Comparison of ENCODE assay signal across 9 mouse cellular contexts in genomic region chr13:43262114-43262739, GRCm38 (mm10). TPM values are rescaled to one million over a fixed set of nuclear protein-coding genes. Genes with fewer than 3 reads are reported as not detected.
DNase-seq lines count a peak whose midpoint lies in the region; ATAC-seq lines count a peak whose summit lies in the region.
"Had no signal": no experiment of that assay in that cellular context is flagged by ENCODE, and none has a peak within 500 bp of the region (broad histone marks: within the 10 kb centered on the region; RNA-seq: fewer than 3 reads in every experiment).

No protein-coding gene starts in this region.

- no peak overlapping the region for H3K4me3 ChIP-seq in heart, embryonic 14.5 days (ENCODE audit: control insufficient read depth in 1 of 2, insufficient read depth in 1 of 2, low read depth in 1 of 2, low read length in 2 of 2)
- no peak overlapping the region for H3K4me3 ChIP-seq in limb, embryonic 10.5 days
- H3K4me3 ChIP-seq: midbrain, embryonic 10.5 days had no signal

- DNase-seq in CD4-positive helper T cell, adult 2 months (ENCODE audit: low read depth, low spot score), result peak; percentile 83
- peak; percentile 68 to 77 for DNase-seq in cerebellum, adult 18-20 months
- DNase-seq in left cerebral cortex, postnatal 25 days (ENCODE audit: low spot score in 2 of 2), result peak; percentile 70 to 97
- DNase-seq in limb, embryonic 10.5 days (ENCODE audit: low spot score), result no peak
- DNase-seq in adrenal gland, postnatal 14 days, result no peak
- DNase-seq in embryo, embryonic 10.5 days (ENCODE audit: low spot score), result no peak
- DNase-seq: adrenal gland, adult 2 months had no signal

- 0 out of 4 replicates have a peak overlapping the region, but pooled peaks have one; percentile 10 to 12 for H3K27ac ChIP-seq in heart, embryonic 14.5 days (replicated peaks in 1 of 2; ENCODE audit: control insufficient read depth in 1 of 2, insufficient read depth in 1 of 2, low read depth in 2 of 2, low read length in 2 of 2)
- no peak overlapping the region for H3K27ac ChIP-seq in limb, embryonic 10.5 days
- H3K27ac ChIP-seq: midbrain, embryonic 10.5 days had no signal

- H3K9ac ChIP-seq in heart, embryonic 14.5 days (ENCODE audit: low read length), result no peak overlapping the region

- H3K9me3 ChIP-seq in heart, embryonic 14.5 days (ENCODE audit: control insufficient read depth, low read length), result no peaks in the 10 kb centered on the region
- no peaks in the 10 kb centered on the region for H3K9me3 ChIP-seq in limb, embryonic 10.5 days (replicated peaks)
- H3K9me3 ChIP-seq: midbrain, embryonic 10.5 days had no signal

- H3K36me3 ChIP-seq in heart, embryonic 14.5 days (ENCODE audit: control insufficient read depth, insufficient read depth, low read length), result no peaks in the 10 kb centered on the region
- H3K36me3 ChIP-seq in limb, embryonic 10.5 days, result no peaks in the 10 kb centered on the region
- H3K36me3 ChIP-seq: midbrain, embryonic 10.5 days had no signal

- intact Hi-C loops in left cerebral cortex, postnatal 25 days (cut with DNase I), result loop anchor here (1.0 to 2.0 kb wide), 3 partner anchors 32 to 73 kb away; no protein-coding TSS in a partner anchor

- H3K4me1 ChIP-seq in heart, embryonic 14.5 days (ENCODE audit: control insufficient read depth in 2 of 2, insufficient read depth in 2 of 2, low read length in 2 of 2), result peaks cover 22 to 44% of the 10 kb centered on the region in 2 experiments
- no peaks in the 10 kb centered on the region for H3K4me1 ChIP-seq in limb, embryonic 10.5 days

- H3K27me3 ChIP-seq in heart, embryonic 14.5 days (ENCODE audit: control insufficient read depth, insufficient read depth, low read length), result no peaks in the 10 kb centered on the region
- no peaks in the 10 kb centered on the region for H3K27me3 ChIP-seq in limb, embryonic 10.5 days (ENCODE audit: low read depth, poor library complexity, severe bottlenecking)

- H3K4me2 ChIP-seq in heart, embryonic 14.5 days (ENCODE audit: low read length), result no peak overlapping the region

- 0 out of 2 replicates have a peak, but pooled peaks have one; percentile 37 for ATAC-seq in heart, embryonic 14.5 days (ENCODE audit: insufficient number of reproducible peaks, insufficient read depth, low FRiP score, low read depth)

- 69% methylated on average over 11 of the region's 11 CpGs for WGBS in heart, embryonic 14.5 days
- 87% methylated on average over 11 of the region's 11 CpGs for WGBS in limb, embryonic 10.5 days

RNA-seq across cellular contexts. Expression of gene Gfod1, which starts 41.7 kb away (rescaled TPM):
- polyA plus RNA-seq in heart, embryonic 14.5 days (2014; fragmentation: Nextera tagmentation; extraction: Ambion mirVana), result 1.3 TPM in 2 replicates
- 100 to 1,000 TPM in 1 of 2 experiments, 10 to 100 TPM in 1; 93.6 to 119 TPM for total RNA-seq in left cerebral cortex, postnatal 25 days (2021)
- 0.13 and 0.23 TPM in 2 replicates for polyA plus RNA-seq in limb, embryonic 10.5 days (2016; fragmentation: Nextera tagmentation; extraction: Ambion mirVana)
- 10.5 and 11.0 TPM in 2 replicates for total RNA-seq in adrenal gland, postnatal 14 days (2021)

Comparison
In these comparisons a context has a peak if more than half of its experiments do, and no peak if none do; other contexts are left out.
1. DNase-seq: peak in CD4-positive helper T cell, adult 2 months (single experiment), cerebellum, adult 18-20 months (2 of 2) and left cerebral cortex, postnatal 25 days (2 of 2); none in limb, embryonic 10.5 days (single experiment), adrenal gland, postnatal 14 days (single experiment) and embryo, embryonic 10.5 days (single experiment).